Mouse (Mus musculus) stomach, embryonic 15.5 days (tissue): Measurements from ENCODE around the gene Afdn. TPM values are rescaled to one million over a fixed set of nuclear protein-coding genes. Genes with fewer than 3 reads are reported as not detected.

Experiments used
- ATAC-seq: fragments of 200-750 bp; cut with Nextera tagmentation; 2 replicates; pipeline ENCODE4 v1.8.0; 2017; ENCODE audit warnings: low read depth, moderate number of reproducible peaks, moderate TSS enrichment; ENCODE audit not compliant: insufficient read depth, low FRiP score
- H3K27ac ChIP-seq: fragments of 300-500 bp; sonication (generic); 2 replicates; pipeline ENCODE4 v1.5.1; 2015; ENCODE audit warnings: mild to moderate bottlenecking, inconsistent platforms
- H3K27me3 ChIP-seq: fragments of 300-500 bp; sonication (generic); replicated peaks from 2 replicates; pipeline ENCODE4 v1.6.1; 2015; ENCODE audit warnings: inconsistent platforms
- H3K36me3 ChIP-seq: fragments of 300-500 bp; sonication (generic); 2 replicates; pipeline ENCODE4 v1.6.1; 2015; ENCODE audit warnings: inconsistent platforms
- H3K4me1 ChIP-seq: fragments of 300-500 bp; sonication (generic); 2 replicates; pipeline ENCODE4 v1.6.1; 2015; ENCODE audit warnings: inconsistent platforms
- H3K4me2 ChIP-seq: fragments of 300-500 bp; sonication (generic); 2 replicates; pipeline ENCODE4 v1.6.1; 2015; ENCODE audit warnings: mild to moderate bottlenecking, inconsistent platforms
- H3K4me3 ChIP-seq: fragments of 300-500 bp; sonication (generic); replicated peaks from 2 replicates; pipeline ENCODE4 v1.5.1; 2015; ENCODE audit warnings: inconsistent platforms
- H3K9ac ChIP-seq: fragments of 300-500 bp; sonication (generic); 2 replicates; pipeline ENCODE4 v1.6.1; 2015; ENCODE audit warnings: inconsistent platforms
- H3K9me3 ChIP-seq: fragments of 300-500 bp; sonication (generic); 2 replicates; pipeline ENCODE4 v1.6.1; 2016; ENCODE audit warnings: inconsistent platforms
- WGBS: fragments of 180-500 bp; shearing (Covaris S2); methylation state at CpG from one replicate; pipeline ENCODE4 v1.1.7; 2015; 5-methylcytosine and 5-hydroxymethylcytosine counted together
- polyA plus RNA-seq: library from polyadenylated mRNA; unstranded; fragments of >200 nt; fragmentation: Nextera tagmentation; extraction: Ambion mirVana; gene quantifications from 2 replicates; pipeline ENCODE4 v1.2.1, GENCODE M21; 2015

Gene Afdn
- polyA plus RNA-seq, 1 experiment from 2014 or later: 107 TPM

GRCm38 (mm10) chr17:13740796-13741195, 19.5 kb upstream of the Afdn start:
- peak overlapping the region; percentile 92 for H3K27ac ChIP-seq

GRCm38 (mm10) chr17:13741611-13742010, 18.7 kb upstream of the Afdn start:
- peaks cover 25% of the 10 kb centered on the region for H3K4me1 ChIP-seq
- WGBS: 48% methylated on average over 7 of the region's 7 CpGs
- H3K27ac ChIP-seq: peak overlapping the region; percentile 92

More at GRCm38 (mm10) chr17:13740796-13741195, 19.5 kb upstream of the Afdn start:
- no peaks in the 10 kb centered on the region for H3K9me3 ChIP-seq
- peak overlapping the region; percentile 13; the same call in 1 of the 2 replicates for H3K4me2 ChIP-seq
- ATAC-seq: no peak
- WGBS: 21% methylated on average over 2 of the region's 2 CpGs
- peaks cover 25% of the 10 kb centered on the region for H3K4me1 ChIP-seq
- H3K9ac ChIP-seq: no peak overlapping the region
- H3K4me3 ChIP-seq: no peak overlapping the region
- no peaks in the 10 kb centered on the region for H3K36me3 ChIP-seq
- no peaks in the 10 kb centered on the region for H3K27me3 ChIP-seq

GRCm38 (mm10) chr17:13742334-13742733, 18.0 kb upstream of the Afdn start:
- Histone ChIP-seq H3K36me3 (no peaks in the 10 kb centered on the region), H3K27ac (peak overlapping the region; percentile 92), H3K9ac (no peak overlapping the region), H3K4me3 (no peak overlapping the region), H3K4me2 (peak overlapping the region; percentile 19; the same call in 1 of the 2 replicates), H3K27me3 (no peaks in the 10 kb centered on the region), H3K9me3 (no peaks in the 10 kb centered on the region), H3K4me1 (peaks cover 23% of the 10 kb centered on the region)
- WGBS: 22% methylated on average over 2 of the region's 2 CpGs
- ATAC-seq: peak; percentile 19; the same call in 1 of the 2 replicates

More at GRCm38 (mm10) chr17:13741611-13742010, 18.7 kb upstream of the Afdn start:
- Histone ChIP-seq H3K27me3 (no peaks in the 10 kb centered on the region), H3K4me2 (peak overlapping the region; percentile 19; the same call in 1 of the 2 replicates), H3K9me3 (no peaks in the 10 kb centered on the region), H3K36me3 (no peaks in the 10 kb centered on the region), H3K4me3 (no peak overlapping the region), H3K9ac (no peak overlapping the region)
- no peak for ATAC-seq

- H3K9ac ChIP-seq: no peak overlapping the region
- H3K4me3 ChIP-seq: no peak overlapping the region
- peak overlapping the region; percentile 27 for H3K4me2 ChIP-seq
- peak overlapping the region; percentile 92 for H3K27ac ChIP-seq
- H3K36me3 ChIP-seq: no peaks in the 10 kb centered on the region
- no peaks in the 10 kb centered on the region for H3K9me3 ChIP-seq
- peaks cover 21% of the 10 kb centered on the region for H3K4me1 ChIP-seq
- 35% methylated on average over 7 of the region's 7 CpGs for WGBS
- no peak for ATAC-seq
- no peaks in the 10 kb centered on the region for H3K27me3 ChIP-seq
These were observed 17.2 kb upstream of the Afdn start for GRCm38 (mm10) chr17:13742941-13743708.

DNA sequence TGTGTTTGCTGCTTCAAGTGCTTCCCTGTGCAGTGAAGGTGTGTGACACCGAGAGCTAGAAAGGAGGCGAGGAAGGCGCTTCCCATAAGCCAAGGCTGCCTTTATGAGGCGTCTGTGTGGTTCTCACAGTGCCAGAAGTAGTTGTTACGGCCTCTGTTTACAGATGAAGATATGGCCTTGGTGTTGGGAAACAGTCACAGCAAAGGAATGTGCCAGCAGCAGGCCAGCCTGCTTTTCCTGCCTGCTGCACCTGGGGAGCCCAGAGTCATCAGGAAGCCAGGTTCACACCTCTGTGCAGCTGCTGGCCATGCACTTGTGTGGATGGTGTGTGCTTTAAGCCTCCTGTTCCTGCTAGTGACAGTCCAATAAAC, 16.6 kb upstream of the Afdn start:
- Histone ChIP-seq H3K4me2 (peak overlapping the region; percentile 27), H3K4me3 (no peak overlapping the region), H3K27ac (peak overlapping the region; percentile 92), H3K9ac (no peak overlapping the region), H3K27me3 (no peaks in the 10 kb centered on the region), H3K9me3 (no peaks in the 10 kb centered on the region), H3K36me3 (no peaks in the 10 kb centered on the region), H3K4me1 (peaks cover 21% of the 10 kb centered on the region)
- peak; percentile 87 for ATAC-seq
- WGBS: 29% methylated on average over 5 of the region's 5 CpGs

DNA sequence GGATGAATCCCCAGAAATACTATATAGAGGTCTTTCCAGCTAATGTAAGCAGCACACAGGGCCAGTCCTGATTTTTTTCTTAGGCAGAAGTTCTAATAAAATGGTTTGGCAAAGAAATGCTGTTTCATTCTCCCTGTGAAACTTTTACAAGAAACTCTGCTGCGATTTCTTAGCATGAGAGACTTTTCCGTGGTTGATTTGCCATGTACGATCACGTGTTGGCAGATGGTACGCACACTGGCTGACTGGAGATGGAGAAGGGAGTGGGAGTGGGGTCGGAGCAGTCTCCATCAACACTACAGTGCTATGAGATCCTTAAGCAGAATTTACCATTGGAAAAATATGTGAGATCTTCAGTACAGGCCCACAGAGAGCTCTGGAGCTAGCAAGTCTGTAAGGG, 16.1 kb upstream of the Afdn start:
- Histone ChIP-seq H3K27ac (peak overlapping the region; percentile 92), H3K9me3 (no peaks in the 10 kb centered on the region), H3K9ac (no peak overlapping the region), H3K36me3 (no peaks in the 10 kb centered on the region), H3K27me3 (no peaks in the 10 kb centered on the region), H3K4me2 (no peak overlapping the region), H3K4me1 (peaks cover 21% of the 10 kb centered on the region), H3K4me3 (no peak overlapping the region)
- 64% methylated on average over 6 of the region's 6 CpGs for WGBS
- no peak for ATAC-seq

DNA sequence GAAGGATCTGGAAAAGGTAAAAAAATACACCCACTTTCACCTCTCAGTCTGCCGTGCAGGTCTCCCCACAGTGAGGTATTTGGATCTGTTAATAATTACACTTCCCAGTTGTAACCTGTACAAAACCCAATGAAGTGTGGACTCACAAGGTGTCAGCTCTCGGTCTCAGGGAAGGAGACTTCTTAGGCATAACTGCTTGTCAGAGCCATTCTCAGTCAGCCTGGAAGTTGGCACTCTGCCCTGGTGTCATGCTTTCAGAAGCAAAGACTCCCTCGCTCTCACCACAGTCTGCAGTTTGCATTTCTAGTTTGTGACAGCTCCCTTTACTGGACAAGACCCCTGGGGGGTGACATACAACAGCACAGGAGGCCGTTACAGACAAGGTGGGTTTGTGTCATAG, 15.5 kb upstream of the Afdn start:
- Histone ChIP-seq H3K4me3 (no peak overlapping the region), H3K9ac (no peak overlapping the region), H3K36me3 (no peaks in the 10 kb centered on the region), H3K9me3 (no peaks in the 10 kb centered on the region), H3K4me2 (no peak overlapping the region), H3K4me1 (peaks cover 21% of the 10 kb centered on the region), H3K27ac (peak overlapping the region; percentile 92), H3K27me3 (no peaks in the 10 kb centered on the region)
- 41% methylated on average over 4 of the region's 4 CpGs for WGBS
- peak; percentile 33; the same call in 1 of the 2 replicates for ATAC-seq

GRCm38 (mm10) chr17:13745373-13745772, 15.0 kb upstream of the Afdn start:
- Histone ChIP-seq H3K9ac (no peak overlapping the region), H3K4me3 (no peak overlapping the region), H3K36me3 (no peaks in the 10 kb centered on the region), H3K27me3 (no peaks in the 10 kb centered on the region), H3K27ac (peak overlapping the region; percentile 92), H3K4me2 (no peak overlapping the region), H3K4me1 (peaks cover 21% of the 10 kb centered on the region), H3K9me3 (no peaks in the 10 kb centered on the region)
- 40% methylated on average over 2 of the region's 2 CpGs for WGBS
- no peak for ATAC-seq

- Histone ChIP-seq H3K36me3 (no peaks in the 10 kb centered on the region), H3K4me3 (no peak overlapping the region), H3K9me3 (no peaks in the 10 kb centered on the region), H3K27ac (no peak overlapping the region), H3K9ac (no peak overlapping the region), H3K4me2 (no peak overlapping the region), H3K27me3 (no peaks in the 10 kb centered on the region), H3K4me1 (peaks cover 14% of the 10 kb centered on the region; the same call in 1 of the 2 replicates)
- ATAC-seq: no peak
- 62% methylated on average over 6 of the region's 6 CpGs for WGBS
These were observed 14.0 kb upstream of the Afdn start for GRCm38 (mm10) chr17:13746330-13746729.

DNA sequence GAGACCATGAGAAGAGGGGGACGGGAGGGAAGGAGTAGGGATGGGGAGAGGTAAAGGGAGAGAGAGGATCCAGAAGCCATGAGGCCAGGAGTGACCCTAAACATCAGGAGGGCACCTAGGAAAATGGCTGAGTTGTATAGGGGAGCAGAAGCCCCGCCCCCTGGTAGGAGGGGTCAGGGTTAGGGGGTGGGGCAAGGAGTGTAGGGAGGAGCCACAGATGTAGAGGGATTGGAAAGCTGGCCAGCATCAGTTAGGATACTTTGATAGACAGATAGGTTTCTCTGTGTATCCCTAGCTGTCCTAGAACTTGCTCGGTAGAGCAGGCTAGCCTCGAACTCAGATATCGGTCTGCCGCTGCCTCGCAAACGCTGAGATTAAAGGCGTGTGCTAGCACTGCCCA, 12.7 kb upstream of the Afdn start:
- no peaks in the 10 kb centered on the region for H3K27me3 ChIP-seq
- 85% methylated on average over 9 of the region's 9 CpGs for WGBS
- H3K9me3 ChIP-seq: no peaks in the 10 kb centered on the region
- H3K4me1 ChIP-seq: peaks cover 10% of the 10 kb centered on the region; the same call in 1 of the 2 replicates
- no peak overlapping the region for H3K9ac ChIP-seq
- H3K4me2 ChIP-seq: no peak overlapping the region
- H3K4me3 ChIP-seq: no peak overlapping the region
- no peak for ATAC-seq
- no peaks in the 10 kb centered on the region for H3K36me3 ChIP-seq
- no peak overlapping the region for H3K27ac ChIP-seq

GRCm38 (mm10) chr17:13749027-13749426, 11.3 kb upstream of the Afdn start:
- H3K27me3 ChIP-seq: no peaks in the 10 kb centered on the region
- H3K4me3 ChIP-seq: no peak overlapping the region
- no peak overlapping the region for H3K27ac ChIP-seq
- no peak overlapping the region for H3K9ac ChIP-seq
- H3K4me1 ChIP-seq: 0 out of 2 replicates have a peak, but pooled peaks cover 4% of the 10 kb centered on the region
- WGBS: 77% methylated on average over 4 of the region's 4 CpGs
- no peaks in the 10 kb centered on the region for H3K9me3 ChIP-seq
- H3K36me3 ChIP-seq: no peaks in the 10 kb centered on the region
- no peak for ATAC-seq
- H3K4me2 ChIP-seq: no peak overlapping the region

- Histone ChIP-seq H3K27ac (no peak overlapping the region), H3K9me3 (no peaks in the 10 kb centered on the region), H3K27me3 (no peaks in the 10 kb centered on the region), H3K9ac (no peak overlapping the region), H3K4me3 (no peak overlapping the region), H3K4me1 (no peaks in the 10 kb centered on the region), H3K36me3 (no peaks in the 10 kb centered on the region), H3K4me2 (no peak overlapping the region)
- no peak for ATAC-seq
- WGBS: 74% methylated on average over 4 of the region's 4 CpGs
These were observed 6.4 kb upstream of the Afdn start for GRCm38 (mm10) chr17:13753918-13754317.
